Mouse (Mus musculus) lung, postnatal 0 days (tissue): ENCODE data around the gene Akt2. TPM values are rescaled to one million over a fixed set of nuclear protein-coding genes. Genes with fewer than 3 reads are reported as not detected.

Experiments
- ATAC-seq: fragments of 200-750 bp; cut with Nextera tagmentation; 2 replicates; pipeline ENCODE4 v1.8.0; 2017; ENCODE audit warnings: moderate library complexity
- DNase-seq: peaks from one replicate; pipeline ENCODE4 v3.0.0-alpha.2; 2016; ENCODE audit warnings: low spot score
- H3K27ac ChIP-seq: fragments of 300-500 bp; sonication (generic); 2 replicates; pipeline ENCODE4 v1.5.1; 2014; ENCODE audit warnings: antibody characterized with exemption, mild to moderate bottlenecking, low read length, mixed read lengths
- H3K27me3 ChIP-seq: fragments of 300-500 bp; sonication (generic); replicated peaks from 2 replicates; pipeline ENCODE4 v1.6.1; 2014; ENCODE audit warnings: low read length, mixed read lengths; ENCODE audit not compliant: insufficient read depth
- H3K36me3 ChIP-seq: fragments of 300-500 bp; sonication (generic); 2 replicates; pipeline ENCODE4 v1.6.1; 2014; ENCODE audit warnings: low read length, mixed read lengths; ENCODE audit not compliant: insufficient read depth
- H3K4me1 ChIP-seq: fragments of 300-500 bp; sonication (generic); 2 replicates; pipeline ENCODE4 v1.6.1; 2014; ENCODE audit warnings: antibody characterized with exemption, low read depth, low read length, mixed read lengths; ENCODE audit not compliant: insufficient read depth
- H3K4me2 ChIP-seq: fragments of 300-500 bp; sonication (generic); replicated peaks from 2 replicates; pipeline ENCODE4 v1.6.1; 2014; ENCODE audit warnings: low read depth, mild to moderate bottlenecking, low read length, moderate library complexity, mixed read lengths
- H3K4me3 ChIP-seq: fragments of 300-500 bp; sonication (generic); 2 replicates; pipeline ENCODE4 v1.5.1; 2014; ENCODE audit warnings: low read depth, low read length
- H3K9ac ChIP-seq: fragments of 300-500 bp; sonication (generic); replicated peaks from 2 replicates; pipeline ENCODE4 v1.6.1; 2014; ENCODE audit warnings: low read depth, mild to moderate bottlenecking
- H3K9me3 ChIP-seq: fragments of 300-500 bp; sonication (generic); 2 replicates; pipeline ENCODE4 v1.6.1; 2016; ENCODE audit warnings: low read length, mixed read lengths
- CTCF ChIP-seq: IDR thresholded peaks from 2 replicates; pipeline ENCODE4 v1.5.1; 2016; ENCODE audit warnings: antibody characterized with exemption, mild to moderate bottlenecking
- EP300 ChIP-seq: IDR thresholded peaks from 2 replicates; pipeline ENCODE4 v1.6.1; 2016; ENCODE audit warnings: antibody characterized with exemption, mild to moderate bottlenecking, control low read depth
- WGBS: fragments of 180-500 bp; shearing (Covaris S2); extraction: QIAGEN DNeasy Blood & Tissue Kit; methylation state at CpG from one replicate; pipeline ENCODE4 v1.1.7; 2014; 5-methylcytosine and 5-hydroxymethylcytosine counted together
- polyA plus RNA-seq: library from polyadenylated mRNA; unstranded; fragments of >200 nt; fragmentation: Nextera tagmentation; extraction: Ambion mirVana; gene quantifications from 2 replicates; pipeline ENCODE4 v1.2.1, GENCODE M21; 2015

The Akt2 gene
- polyA plus RNA-seq, 1 experiment from 2014 or later = 64.1 TPM

- ATAC-seq (no peak), DNase-seq (no peak)
- H3K27me3 ChIP-seq = no peaks in the 10 kb centered on the region
- 93% methylated on average over 4 of the region's 4 CpGs for WGBS
- peaks cover 28% of the 10 kb centered on the region; the same call in 1 of the 2 replicates for H3K4me1 ChIP-seq
- H3K9me3 ChIP-seq = no peaks in the 10 kb centered on the region
- H3K9ac ChIP-seq = no peak overlapping the region
- TF ChIP-seq EP300 (no peak), CTCF (no peak)
- H3K27ac ChIP-seq = no peak overlapping the region
- H3K36me3 ChIP-seq = peaks cover 18% of the 10 kb centered on the region; the same call in 1 of the 2 replicates
- no peak overlapping the region for H3K4me2 ChIP-seq
- no peak overlapping the region for H3K4me3 ChIP-seq
Observed at GRCm38 (mm10) chr7:27609285-27609684, 17.9 kb downstream of the Akt2 start.

GRCm38 (mm10) chr7:27609688-27610087 lies 18.3 kb downstream of the Akt2 start:
- Histone ChIP-seq H3K4me2 (no peak overlapping the region), H3K4me3 (no peak overlapping the region), H3K36me3 (peaks cover 18% of the 10 kb centered on the region; the same call in 1 of the 2 replicates), H3K9ac (no peak overlapping the region), H3K27ac (no peak overlapping the region), H3K4me1 (peaks cover 28% of the 10 kb centered on the region; the same call in 1 of the 2 replicates), H3K27me3 (no peaks in the 10 kb centered on the region), H3K9me3 (no peaks in the 10 kb centered on the region)
- TF ChIP-seq EP300 = no peak
- TF ChIP-seq CTCF = no peak
- ATAC-seq (no peak), DNase-seq (no peak)
- WGBS = 79% methylated on average over 2 of the region's 2 CpGs

GRCm38 (mm10) chr7:27610370-27610769 lies 19.0 kb downstream of the Akt2 start:
- no peak for TF ChIP-seq CTCF
- no peak for TF ChIP-seq EP300

GRCm38 (mm10) chr7:27610871-27611270 lies 19.5 kb downstream of the Akt2 start:
- Histone ChIP-seq H3K9me3 (no peaks in the 10 kb centered on the region), H3K4me1 (peaks cover 20% of the 10 kb centered on the region; the same call in 1 of the 2 replicates), H3K36me3 (peaks cover 18% of the 10 kb centered on the region; the same call in 1 of the 2 replicates), H3K4me3 (no peak overlapping the region), H3K9ac (no peak overlapping the region), H3K4me2 (no peak overlapping the region), H3K27me3 (no peaks in the 10 kb centered on the region), H3K27ac (no peak overlapping the region)
- ATAC-seq (no peak), DNase-seq (no peak)
- WGBS = 92% methylated on average over 5 of the region's 5 CpGs
- no peak for TF ChIP-seq EP300
- no peak for TF ChIP-seq CTCF

More at GRCm38 (mm10) chr7:27610370-27610769, 19.0 kb downstream of the Akt2 start:
- DNase-seq = no peak
- Histone ChIP-seq H3K4me2 (no peak overlapping the region), H3K27ac (no peak overlapping the region), H3K4me1 (peaks cover 25% of the 10 kb centered on the region; the same call in 1 of the 2 replicates), H3K9ac (no peak overlapping the region), H3K4me3 (no peak overlapping the region), H3K9me3 (no peaks in the 10 kb centered on the region), H3K27me3 (no peaks in the 10 kb centered on the region), H3K36me3 (peaks cover 18% of the 10 kb centered on the region; the same call in 1 of the 2 replicates)
- WGBS = 88% methylated on average over 3 of the region's 3 CpGs
- no peak for ATAC-seq

- Histone ChIP-seq H3K27me3 (no peaks in the 10 kb centered on the region), H3K4me3 (no peak overlapping the region), H3K27ac (no peak overlapping the region), H3K9me3 (no peaks in the 10 kb centered on the region), H3K36me3 (peaks cover 34% of the 10 kb centered on the region; the same call in 1 of the 2 replicates), H3K4me1 (0 out of 2 replicates have a peak, but pooled peaks cover 2% of the 10 kb centered on the region), H3K9ac (no peak overlapping the region), H3K4me2 (no peak overlapping the region)
- DNase-seq (no peak), ATAC-seq (no peak)
- WGBS = 80% methylated on average over 4 of the region's 4 CpGs
- no peak for TF ChIP-seq EP300
- TF ChIP-seq CTCF = no peak
Observed at GRCm38 (mm10) chr7:27612940-27613339, 21.6 kb downstream of the Akt2 start.

GRCm38 (mm10) chr7:27613751-27614499 lies 22.6 kb downstream of the Akt2 start:
- Histone ChIP-seq H3K4me3 (no peak overlapping the region), H3K27me3 (no peaks in the 10 kb centered on the region), H3K9ac (no peak overlapping the region), H3K4me2 (no peak overlapping the region), H3K27ac (no peak overlapping the region), H3K9me3 (no peaks in the 10 kb centered on the region), H3K36me3 (peaks cover 40% of the 10 kb centered on the region; the same call in 1 of the 2 replicates), H3K4me1 (no peaks in the 10 kb centered on the region)
- WGBS = 62% methylated on average over 8 of the region's 8 CpGs
- DNase-seq = peak; percentile 55
- peak; percentile 66 for ATAC-seq
- TF ChIP-seq CTCF = no peak
- TF ChIP-seq EP300 = peak; percentile 53
